Mouse (Mus musculus): ENCODE data around the gene Frs2. TPM values are rescaled to one million over a fixed set of nuclear protein-coding genes. Genes with fewer than 3 reads are reported as not detected.

The Frs2 gene
- total RNA-seq, 2 experiments from 2014 or later, result 9.1 to 9.2 TPM

GRCm38 (mm10) chr10:117106244-117106643 is 42.1 kb downstream of the Frs2 start:
- DNase-seq (ENCODE audit: low spot score), result no peak

- DNase-seq (ENCODE audit: low spot score), result no peak
These were observed 43.3 kb downstream of the Frs2 start for GRCm38 (mm10) chr10:117105015-117105414.

DNA sequence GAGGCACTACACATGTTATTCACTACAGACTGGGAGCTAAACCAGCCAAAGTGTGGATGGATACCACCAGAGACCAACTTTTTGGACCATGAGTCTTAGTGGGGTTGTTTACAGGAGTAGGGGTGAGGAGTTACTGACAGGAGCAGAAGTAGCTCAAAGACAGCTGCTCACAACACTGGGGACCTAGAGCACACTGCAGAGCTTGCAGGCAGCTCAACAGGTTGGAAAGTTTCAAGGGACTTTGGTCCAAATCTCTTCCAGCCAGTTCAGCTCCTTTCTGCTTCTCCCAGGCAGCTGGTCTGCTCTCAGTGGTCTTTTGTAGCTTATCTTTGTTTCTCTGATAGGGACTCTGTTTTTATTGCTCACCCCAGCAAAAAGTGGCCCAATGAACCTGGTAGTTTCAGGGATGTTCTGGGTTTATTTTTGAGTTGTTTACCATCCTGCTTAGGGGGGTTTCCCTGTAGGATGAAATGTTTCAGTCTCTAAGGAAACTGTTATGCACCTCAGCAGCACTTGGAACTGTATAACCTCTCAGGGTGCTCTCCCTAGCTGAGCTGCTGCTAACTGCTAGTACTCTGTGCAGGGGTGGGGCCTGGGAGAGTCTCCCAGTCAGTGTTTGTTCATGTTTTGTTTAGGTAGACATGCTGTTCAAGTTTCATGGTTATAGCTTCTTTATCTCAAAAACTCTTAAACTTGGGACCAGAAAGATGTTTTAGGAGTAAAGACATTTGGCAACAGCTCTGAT is 44.3 kb downstream of the Frs2 start:
- DNase-seq (ENCODE audit: low spot score), result no peak

DNA sequence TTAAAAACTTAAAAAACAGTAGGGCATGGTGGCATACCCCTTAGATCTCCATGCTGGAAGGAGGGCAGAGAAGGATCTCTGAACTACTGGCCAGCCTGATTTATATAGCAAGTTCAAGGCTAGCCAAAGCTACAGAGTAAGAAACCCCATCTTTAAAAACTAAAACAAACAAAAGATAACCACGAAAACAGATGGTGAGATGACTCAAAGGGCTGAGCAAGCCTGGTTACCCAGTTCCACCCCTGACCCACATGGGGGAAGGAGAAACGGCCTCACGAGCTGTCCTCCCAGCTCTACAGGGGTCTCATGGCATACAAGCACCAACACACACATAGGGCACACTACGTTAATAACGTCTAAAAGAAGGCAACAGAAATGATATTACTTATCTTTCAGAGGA is 48.2 kb downstream of the Frs2 start:
- DNase-seq (ENCODE audit: low spot score), result no peak

- DNase-seq (ENCODE audit: low spot score), result no peak
These were observed 51.1 kb downstream of the Frs2 start for GRCm38 (mm10) chr10:117097116-117097698.

DNA sequence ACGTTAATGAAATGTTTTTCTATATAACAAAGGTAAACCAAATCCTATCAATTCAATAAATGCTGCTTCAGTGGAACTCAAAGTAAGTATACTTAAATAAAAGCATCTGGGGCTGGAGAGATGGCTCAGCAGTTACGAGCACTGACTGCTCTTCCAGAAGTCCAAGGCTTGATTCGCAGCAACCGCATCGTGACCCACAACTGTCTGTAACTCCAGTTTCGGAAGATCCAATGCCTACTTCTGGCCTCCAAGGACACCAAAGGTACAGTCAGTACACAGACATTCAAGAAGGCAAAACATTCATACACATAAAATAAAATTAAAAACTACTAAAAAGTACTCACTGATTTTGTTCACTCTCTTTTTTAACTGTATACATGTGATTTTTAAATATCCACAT is 52.2 kb downstream of the Frs2 start:
- DNase-seq (ENCODE audit: low spot score), result no peak

DNA sequence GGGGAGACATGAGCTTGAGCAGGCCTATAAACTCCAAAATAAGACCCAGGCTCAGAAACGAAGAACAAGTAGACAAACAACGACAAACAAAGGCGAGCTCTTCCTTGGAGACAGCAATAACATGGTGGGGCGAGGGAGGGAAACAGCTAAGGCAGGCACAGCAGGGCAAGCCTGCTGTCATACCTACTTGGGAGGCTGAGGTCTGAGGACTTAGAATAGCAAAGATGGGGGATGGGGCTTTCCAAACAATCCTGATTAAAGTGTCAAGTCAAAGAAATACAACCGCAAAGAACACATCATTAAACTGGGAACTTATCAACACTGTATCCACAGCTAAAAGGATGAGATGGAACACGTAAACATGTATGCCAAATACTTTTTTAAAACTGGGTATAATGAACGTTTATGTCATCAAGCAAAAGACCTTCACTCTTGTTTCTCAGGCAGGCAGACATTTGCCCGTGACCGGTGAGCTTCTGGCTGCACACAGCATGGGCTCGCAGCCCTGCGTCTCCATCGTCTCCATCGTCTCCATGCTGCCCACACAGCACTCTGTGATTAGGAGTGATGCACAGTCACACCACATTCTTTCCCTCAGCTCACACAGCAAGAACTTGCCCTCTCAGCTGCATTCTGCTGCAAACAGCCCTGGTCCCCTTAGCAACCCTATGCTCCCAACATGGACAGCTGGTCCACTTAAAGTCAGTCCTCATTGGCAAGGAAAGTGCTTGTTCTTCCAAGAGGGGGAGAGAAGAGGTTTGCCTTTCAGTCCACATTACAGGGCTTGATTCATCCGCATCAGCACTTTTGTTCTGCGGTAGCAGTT is 53.6 kb downstream of the Frs2 start:
- DNase-seq (ENCODE audit: low spot score), result peak; percentile 36

DNA sequence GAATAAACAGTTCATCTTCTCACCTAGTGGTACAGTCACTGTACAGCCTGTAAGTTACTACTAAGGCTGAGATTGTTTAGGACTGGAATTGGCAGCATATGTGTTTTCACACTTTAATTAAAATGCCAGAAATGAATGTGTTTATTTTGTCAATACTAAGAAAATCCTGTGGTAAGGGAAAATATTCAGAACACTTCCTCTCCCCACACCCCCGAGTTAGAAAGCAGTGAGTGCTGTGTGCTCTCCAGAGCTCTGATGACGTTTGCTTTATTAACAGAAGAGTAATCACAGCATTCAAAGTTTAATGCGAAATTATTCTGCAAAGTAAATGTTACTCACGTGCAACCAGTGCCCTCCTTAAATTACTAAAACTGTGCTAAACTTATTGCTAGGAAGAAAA is 58.7 kb downstream of the Frs2 start:
- no peak for DNase-seq (ENCODE audit: low spot score)

- no peak for DNase-seq (ENCODE audit: low spot score)
These were observed 66.4 kb downstream of the Frs2 start for GRCm38 (mm10) chr10:117081914-117082359.

- DNase-seq (ENCODE audit: low spot score), result no peak
These were observed 67.0 kb downstream of the Frs2 start for GRCm38 (mm10) chr10:117081326-117081725.

GRCm38 (mm10) chr10:117078284-117078683 is 70.0 kb downstream of the Frs2 start:
- DNase-seq (ENCODE audit: low spot score), result no peak

DNA sequence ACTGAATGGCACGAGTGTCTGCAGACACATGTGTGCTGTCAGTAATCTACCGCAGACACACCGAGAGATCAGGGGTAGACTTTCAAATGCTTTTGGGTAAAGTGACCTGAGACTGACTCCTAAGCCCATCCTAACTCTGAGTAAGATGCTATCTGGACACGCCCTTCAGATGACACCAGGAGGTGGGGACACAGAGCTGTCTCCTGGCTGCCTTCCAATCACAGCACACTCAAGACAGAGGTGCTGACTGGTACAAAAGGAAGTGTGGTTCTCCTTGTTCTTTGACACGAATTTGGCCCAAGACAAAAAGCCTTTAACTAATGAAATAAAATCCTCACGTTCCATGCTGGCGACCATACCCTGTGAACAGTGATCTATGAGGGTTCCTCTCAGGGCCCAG is 75.2 kb downstream of the Frs2 start:
- no peak for DNase-seq (ENCODE audit: low spot score)

DNA sequence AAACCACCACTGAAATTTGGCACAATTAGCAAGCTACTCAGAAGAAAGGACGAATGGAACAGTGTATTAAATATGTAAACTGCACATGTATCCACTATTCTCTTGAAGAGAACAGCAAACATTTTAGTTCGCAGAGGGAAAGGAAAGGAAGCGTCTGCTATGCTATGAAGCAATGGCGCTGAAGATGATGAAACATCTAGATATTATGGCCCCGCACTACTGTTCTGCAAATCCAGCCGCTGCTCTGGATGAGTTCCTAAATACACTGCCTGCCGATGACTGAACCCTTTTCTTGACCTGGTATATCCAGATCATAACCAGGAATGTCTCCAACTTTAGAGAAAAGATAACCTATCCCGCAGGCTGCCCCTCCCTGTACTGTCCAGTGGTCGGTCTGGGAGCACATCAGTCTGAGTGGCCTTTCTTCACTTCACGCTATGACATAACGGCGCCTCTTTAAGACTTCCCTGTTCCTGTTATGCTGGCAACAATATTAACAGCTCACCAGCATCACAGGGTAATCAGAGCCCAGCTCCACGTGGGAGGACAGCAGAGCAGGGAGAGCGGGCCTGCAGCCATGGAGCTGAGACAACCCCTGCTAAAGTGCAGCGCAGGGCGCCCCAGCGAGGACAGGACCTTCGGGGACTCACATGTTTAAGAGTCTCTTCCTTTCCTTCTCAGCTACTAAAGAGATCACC is 76.0 kb downstream of the Frs2 start:
- DNase-seq (ENCODE audit: low spot score), result no peak

GRCm38 (mm10) chr10:117069109-117069508 is 79.2 kb downstream of the Frs2 start:
- no peak for DNase-seq (ENCODE audit: low spot score)

DNA sequence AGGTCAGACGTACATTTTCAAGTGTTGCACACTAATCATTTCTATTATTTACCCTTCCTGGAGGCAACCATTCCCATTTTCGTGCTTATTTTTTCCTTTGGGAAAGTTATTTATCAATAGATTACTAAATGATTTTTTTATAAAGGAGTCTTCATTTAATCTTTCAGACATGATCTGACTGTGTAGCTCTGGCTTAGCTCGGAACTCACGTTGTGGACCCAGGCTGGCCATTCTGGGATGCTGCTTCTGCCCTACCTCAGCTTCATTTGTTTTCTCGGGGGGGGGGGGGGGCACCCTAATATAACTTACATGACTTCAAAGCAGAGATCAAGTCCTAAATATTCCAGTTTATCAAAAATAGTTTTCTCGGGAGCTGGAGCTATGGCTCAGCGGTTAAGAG is 84.3 kb downstream of the Frs2 start:
- DNase-seq (ENCODE audit: low spot score), result no peak

- peak; percentile 91 for DNase-seq (ENCODE audit: low spot score)
These were observed 84.9 kb downstream of the Frs2 start, which contains the start of gene Cct2 for GRCm38 (mm10) chr10:117063254-117064021. Gene Cct2 (minus strand): TSS chr10:117063814.

DNA sequence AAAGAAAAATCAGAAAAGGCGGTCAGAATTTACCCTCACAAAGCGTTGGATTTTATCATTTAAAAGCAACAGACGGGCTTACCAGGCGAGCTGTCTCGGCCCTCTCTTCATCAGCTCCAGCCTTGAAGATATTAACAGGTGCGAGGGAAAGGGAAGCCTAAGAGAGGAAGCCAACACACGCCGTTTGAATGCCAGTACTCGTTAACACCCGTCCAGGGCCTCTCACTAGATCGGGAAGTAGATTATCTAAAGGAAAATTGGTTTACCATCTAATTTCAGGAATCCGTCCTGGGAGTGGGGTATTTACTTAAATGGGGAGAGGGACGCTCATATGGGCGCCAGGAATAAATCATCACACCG is 85.5 kb downstream of the Frs2 start:
- no peak for DNase-seq (ENCODE audit: low spot score)

GRCm38 (mm10) chr10:117055668-117056067 is 92.7 kb downstream of the Frs2 start:
- no peak for DNase-seq (ENCODE audit: low spot score)

- DNase-seq (ENCODE audit: low spot score), result no peak
These were observed 98.3 kb downstream of the Frs2 start for GRCm38 (mm10) chr10:117049961-117050597.

DNA sequence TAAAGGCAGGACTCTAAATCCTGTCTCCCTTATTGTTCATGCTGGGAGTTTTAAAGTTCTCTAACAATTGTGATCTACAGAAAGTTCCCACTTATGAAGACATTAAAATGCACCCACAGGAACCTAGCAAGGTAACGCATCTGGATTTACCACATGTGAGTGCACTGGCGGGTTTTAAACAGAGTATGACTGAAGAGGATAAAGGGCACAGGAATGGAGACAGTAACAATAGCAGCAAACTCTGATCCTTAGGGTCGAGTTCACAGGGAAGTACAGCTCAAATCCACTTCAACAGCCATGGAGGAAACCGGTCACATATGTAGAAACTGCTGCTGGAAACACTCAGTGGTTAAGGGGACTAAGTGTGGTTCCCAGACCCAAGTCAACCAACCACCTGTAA is 99.1 kb downstream of the Frs2 start:
- no peak for DNase-seq (ENCODE audit: low spot score)

All from gastrocnemius, adult 18-20 months (tissue).